Mouse (Mus musculus): ENCODE data around the gene Atm.

DNA sequence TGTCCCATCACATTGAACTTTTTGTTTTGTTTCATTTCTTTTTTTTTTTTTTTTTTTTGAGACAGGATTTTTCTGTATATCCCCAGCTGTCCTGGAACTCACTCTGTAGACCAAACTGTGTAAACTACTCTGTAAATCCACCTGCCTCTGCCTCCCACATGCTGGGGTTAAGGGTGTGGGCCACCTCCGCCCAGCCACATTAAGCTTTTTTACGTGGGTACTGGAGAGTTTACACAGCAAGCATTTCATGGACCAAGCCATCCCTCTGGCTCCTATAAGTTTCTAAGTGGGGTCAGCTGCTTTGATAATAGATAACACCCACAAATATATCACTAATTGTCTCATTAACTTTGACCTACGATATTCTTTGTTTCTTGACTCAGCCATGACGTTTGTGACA is 128.0 kb downstream of the Atm start:
- TF ChIP-seq EP300 (IDR thresholded peaks at IDR 0.05; ENCODE audit: insufficient read depth, low read depth, low read length): no peak
- TF ChIP-seq CTCF (IDR thresholded peaks at IDR 0.05): no peak
- no peak for TF ChIP-seq POLR2A (IDR thresholded peaks at IDR 0.05; ENCODE audit: insufficient read depth, low read depth, low read length)

All from heart, adult 2 months (tissue).